Mouse (Mus musculus) hindbrain, embryonic 10.5 days (tissue): Measurements from ENCODE around the gene Enthd1. TPM values are rescaled to one million over a fixed set of nuclear protein-coding genes. Genes with fewer than 3 reads are reported as not detected.

Experiments
- DNase-seq: peaks from one replicate; pipeline ENCODE4 v3.0.0-alpha.2; 2017; ENCODE audit warnings: low spot score
- H3K27ac ChIP-seq: fragments of 300-500 bp; sonication (generic); 2 replicates; pipeline ENCODE4 v1.5.1; 2016; ENCODE audit warnings: mild to moderate bottlenecking, moderate library complexity
- H3K27me3 ChIP-seq: fragments of 300-500 bp; sonication (generic); 2 replicates; pipeline ENCODE4 v1.6.1; 2016; ENCODE audit warnings: mild to moderate bottlenecking; ENCODE audit not compliant: poor library complexity, insufficient read depth, severe bottlenecking
- H3K36me3 ChIP-seq: fragments of 300-500 bp; sonication (generic); 2 replicates; pipeline ENCODE4 v1.6.1; 2016; ENCODE audit warnings: mild to moderate bottlenecking, moderate library complexity
- H3K4me1 ChIP-seq: fragments of 300-500 bp; sonication (generic); replicated peaks from 2 replicates; pipeline ENCODE4 v1.6.1; 2016; ENCODE audit warnings: mild to moderate bottlenecking
- H3K4me3 ChIP-seq: fragments of 300-500 bp; sonication (generic); 2 replicates; pipeline ENCODE4 v1.5.1; 2016; ENCODE audit warnings: mild to moderate bottlenecking, moderate library complexity
- H3K9me3 ChIP-seq: fragments of 300-500 bp; sonication (generic); 2 replicates; pipeline ENCODE4 v1.6.1; 2016; ENCODE audit warnings: mild to moderate bottlenecking, moderate library complexity
- WGBS: fragments of 180-500 bp; shearing (Covaris S2); methylation state at CpG from one replicate; pipeline ENCODE4 v1.1.7; 2016; 5-methylcytosine and 5-hydroxymethylcytosine counted together
- polyA plus RNA-seq: library from polyadenylated mRNA; unstranded; fragments of >200 nt; fragmentation: Nextera tagmentation; extraction: Ambion mirVana; gene quantifications from 2 replicates; pipeline ENCODE4 v1.2.1, GENCODE M21; 2016

The Enthd1 gene
- polyA plus RNA-seq, 1 experiment from 2014 or later: not detected

DNA sequence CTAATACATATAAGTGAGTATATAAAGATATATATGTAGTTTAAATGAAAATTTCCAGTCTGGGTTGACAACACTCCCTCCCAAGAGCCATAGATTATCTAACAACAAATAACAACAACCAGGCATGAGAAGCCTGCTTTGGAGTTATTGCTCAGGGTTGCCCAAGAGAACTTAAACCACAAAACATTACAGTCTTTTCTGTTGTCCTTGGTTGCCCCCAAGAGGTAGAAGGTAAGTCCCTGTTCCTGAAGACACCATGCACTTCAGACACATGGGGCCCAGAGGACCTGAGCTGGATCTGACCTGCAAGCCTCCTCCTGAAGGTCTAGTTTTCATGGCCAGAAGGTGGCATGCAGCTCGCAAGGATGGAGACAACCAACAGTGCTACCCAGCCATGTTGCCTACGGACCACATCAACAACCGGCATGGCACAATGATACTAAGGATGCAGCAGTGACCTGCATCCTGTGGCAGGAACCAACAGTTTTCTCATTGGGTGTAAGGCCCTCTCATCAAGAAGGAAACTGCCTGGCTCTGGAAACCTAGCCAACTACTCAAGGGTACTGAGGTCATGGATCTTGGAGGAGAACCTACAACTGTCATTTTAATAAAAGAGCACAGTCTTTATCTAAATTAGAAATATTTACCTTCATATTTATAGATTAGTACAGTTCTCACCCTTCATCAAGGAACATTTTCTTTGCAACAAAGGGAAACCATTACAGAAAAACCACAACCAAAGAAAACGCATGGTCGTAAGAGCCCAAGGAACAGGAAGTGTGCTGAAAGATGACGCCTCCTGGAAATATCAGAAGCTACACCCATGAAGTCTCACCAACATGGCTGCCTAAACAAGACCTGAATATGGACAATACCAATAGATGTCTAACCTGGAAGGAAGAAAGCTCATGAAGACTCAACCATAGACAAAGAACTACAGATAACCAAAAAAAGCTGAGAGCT lies 9.8 kb downstream of the Enthd1 start:
- DNase-seq: no peak
- Histone ChIP-seq H3K4me1 (peaks cover 7% of the 10 kb centered on the region; the same call in 1 of the 2 replicates), H3K27ac (no peak overlapping the region), H3K27me3 (no peaks in the 10 kb centered on the region), H3K4me3 (no peak overlapping the region), H3K36me3 (no peaks in the 10 kb centered on the region), H3K9me3 (no peaks in the 10 kb centered on the region)
- 94% methylated on average over 6 of the region's 6 CpGs for WGBS

DNA sequence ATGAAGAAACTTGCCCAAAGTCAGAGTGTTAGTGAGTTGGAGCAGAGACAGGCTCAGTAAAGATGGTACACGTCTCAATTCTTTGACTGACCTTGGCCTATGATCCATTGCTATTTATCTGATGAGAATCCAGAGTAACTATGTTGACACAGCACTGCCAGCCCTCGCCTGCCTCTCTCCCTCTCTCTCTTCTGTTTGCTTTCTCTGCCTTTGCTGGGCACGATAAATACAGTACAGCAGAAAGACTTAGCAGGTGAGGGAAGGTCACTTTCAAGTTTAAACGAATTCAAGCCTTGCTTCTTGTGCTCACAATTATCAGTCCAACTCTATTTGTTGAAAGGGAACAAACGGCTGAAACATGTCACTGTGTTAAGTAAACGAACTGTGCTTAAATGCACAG lies 19.5 kb downstream of the Enthd1 start:
- no peaks in the 10 kb centered on the region for H3K4me1 ChIP-seq
- no peaks in the 10 kb centered on the region for H3K27me3 ChIP-seq
- whole genome bisulfite sequencing: 76% methylated on average over 6 of the region's 6 CpGs

DNA sequence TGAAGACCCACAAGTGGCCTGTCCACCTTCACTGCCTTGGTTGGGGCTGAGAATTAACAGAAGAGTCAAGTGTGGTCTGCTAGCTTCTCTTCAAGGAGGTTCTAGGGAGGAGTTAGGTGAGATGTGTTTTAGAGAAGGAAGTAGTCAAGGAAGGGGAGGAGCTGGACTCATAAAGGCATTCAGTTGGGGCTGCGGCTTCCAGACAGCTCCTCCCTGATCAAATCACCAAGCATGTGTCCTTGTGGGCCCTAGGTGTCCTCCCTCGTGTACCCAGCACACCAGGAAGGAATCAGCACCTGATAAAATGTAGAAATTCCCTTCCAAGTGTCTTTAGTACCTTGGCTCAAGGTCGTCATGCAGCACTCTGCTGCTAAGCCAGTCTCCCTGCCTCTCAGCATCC lies 20.8 kb downstream of the Enthd1 start:
- Histone ChIP-seq H3K4me1 (no peaks in the 10 kb centered on the region), H3K27ac (no peak overlapping the region), H3K4me3 (no peak overlapping the region), H3K36me3 (no peaks in the 10 kb centered on the region), H3K27me3 (no peaks in the 10 kb centered on the region; the same call in 1 of the 2 replicates), H3K9me3 (no peaks in the 10 kb centered on the region)
- DNase-seq: no peak
- 59% methylated on average over 3 of the region's 3 CpGs for WGBS

More for the DNA sequence above, 19.5 kb downstream of the Enthd1 start:
- Histone ChIP-seq H3K4me3 (no peak overlapping the region), H3K36me3 (no peaks in the 10 kb centered on the region), H3K27ac (no peak overlapping the region), H3K9me3 (no peaks in the 10 kb centered on the region)
- DNase-seq: no peak

DNA sequence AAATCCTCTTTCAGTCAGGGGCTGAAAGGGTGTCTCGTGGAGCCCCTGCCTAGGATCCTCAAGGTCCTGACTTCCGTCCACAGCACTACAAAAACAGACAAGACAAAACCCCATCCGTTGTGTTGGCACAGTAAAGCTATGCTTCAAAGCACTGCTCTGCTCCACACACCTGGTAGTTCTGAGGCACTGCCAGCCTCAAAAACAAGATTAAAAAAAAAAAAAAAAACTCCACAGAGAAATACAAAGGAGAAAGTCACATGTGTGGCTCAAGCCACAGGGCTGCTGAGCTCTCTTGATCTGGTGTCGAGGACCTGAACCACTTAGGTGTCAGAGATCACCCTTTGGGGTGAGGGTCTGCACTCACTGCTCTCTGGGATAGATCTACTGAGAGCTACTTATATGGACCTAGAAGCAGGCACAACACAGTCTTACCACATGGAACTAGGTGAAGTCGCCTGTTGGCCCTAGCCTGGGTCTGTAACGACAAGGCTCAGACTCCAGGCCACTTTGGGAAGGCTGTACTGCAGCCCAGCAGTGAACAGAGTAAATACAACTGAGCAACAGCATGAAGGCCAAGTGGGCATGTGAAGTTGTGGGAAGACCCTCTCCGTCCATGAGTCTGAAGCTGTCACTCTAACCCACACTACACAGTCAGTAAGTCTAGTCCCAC lies 26.1 kb downstream of the Enthd1 start:
- WGBS: 88% methylated on average over 7 of the region's 7 CpGs
- H3K4me3 ChIP-seq: no peak overlapping the region
- no peak overlapping the region for H3K27ac ChIP-seq
- DNase-seq: no peak
- peaks cover 3% of the 10 kb centered on the region; the same call in 1 of the 2 replicates for H3K27me3 ChIP-seq
- no peaks in the 10 kb centered on the region for H3K36me3 ChIP-seq
- no peaks in the 10 kb centered on the region for H3K9me3 ChIP-seq
- H3K4me1 ChIP-seq: 0 out of 2 replicates have a peak, but pooled peaks cover 2% of the 10 kb centered on the region

DNA sequence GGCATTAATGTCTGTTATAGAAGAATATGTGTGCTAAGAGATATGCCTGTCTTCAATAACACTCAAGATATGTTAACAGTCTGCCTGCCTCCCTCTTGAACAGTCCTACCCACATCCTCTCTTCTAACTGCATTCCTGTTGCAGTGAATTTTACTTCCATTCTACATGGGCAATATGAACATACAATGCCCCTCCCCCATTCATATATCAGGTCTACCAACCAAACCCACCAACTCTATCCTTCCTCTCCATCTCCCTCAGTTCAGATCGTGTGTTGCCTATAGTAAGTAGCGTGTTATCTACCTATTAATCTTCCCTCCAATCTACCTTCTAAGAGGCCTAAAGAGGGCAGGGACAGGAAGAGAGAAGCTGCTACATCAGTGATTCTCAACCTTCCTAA lies 26.9 kb downstream of the Enthd1 start:
- Histone ChIP-seq H3K27me3 (peaks cover 3% of the 10 kb centered on the region; the same call in 1 of the 2 replicates), H3K4me3 (no peak overlapping the region), H3K4me1 (0 out of 2 replicates have a peak, but pooled peaks cover 2% of the 10 kb centered on the region), H3K36me3 (no peaks in the 10 kb centered on the region), H3K27ac (no peak overlapping the region), H3K9me3 (no peaks in the 10 kb centered on the region)
- WGBS: 90% methylated on average over 2 of the region's 2 CpGs
- DNase-seq: no peak

DNA sequence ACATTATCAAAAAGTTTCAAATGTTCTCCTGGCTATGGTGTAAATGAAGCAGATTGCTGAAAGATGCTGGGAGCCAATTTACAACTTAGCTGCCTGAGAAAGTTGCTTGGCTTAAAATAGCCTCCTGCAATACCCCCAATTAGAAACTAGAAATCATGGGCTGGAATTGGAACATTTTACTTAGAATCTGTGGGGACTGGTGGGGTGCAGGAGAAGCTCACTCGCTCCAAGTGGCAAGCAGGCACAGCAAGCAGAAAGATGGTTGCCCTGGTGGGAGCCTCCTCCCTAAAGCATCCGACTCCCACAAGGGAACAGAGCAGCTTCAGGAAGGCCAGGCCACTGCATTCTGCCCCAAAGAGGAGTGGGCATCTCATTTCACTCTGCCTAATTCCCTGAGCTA lies 28.9 kb downstream of the Enthd1 start:
- H3K27ac ChIP-seq: no peak overlapping the region
- H3K9me3 ChIP-seq: no peaks in the 10 kb centered on the region
- WGBS: 71% methylated on average over 2 of the region's 2 CpGs
- H3K4me1 ChIP-seq: 0 out of 2 replicates have a peak, but pooled peaks cover 2% of the 10 kb centered on the region
- H3K4me3 ChIP-seq: no peak overlapping the region
- H3K27me3 ChIP-seq: peaks cover 5% of the 10 kb centered on the region; the same call in 1 of the 2 replicates
- no peak for DNase-seq
- no peaks in the 10 kb centered on the region for H3K36me3 ChIP-seq

DNA sequence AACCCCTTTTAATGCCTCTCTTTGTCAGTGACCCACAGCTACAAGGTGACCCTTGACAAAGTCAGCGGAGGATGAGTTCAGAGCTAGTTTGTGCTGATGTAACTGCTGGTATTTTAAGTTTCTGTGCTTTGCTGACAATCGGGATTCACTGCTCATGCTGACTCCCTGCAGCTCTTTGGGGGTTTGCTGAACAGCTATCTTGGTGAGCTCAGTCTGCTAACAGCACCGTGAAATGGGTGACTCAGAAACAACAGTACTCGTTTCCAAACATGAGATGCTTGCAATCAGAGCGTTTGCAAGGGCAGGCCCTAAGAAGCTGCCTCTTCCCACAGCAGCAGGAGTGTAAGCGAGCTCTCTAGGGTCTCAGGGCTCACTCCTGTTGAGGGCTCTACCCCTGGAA lies 31.7 kb downstream of the Enthd1 start:
- Histone ChIP-seq H3K36me3 (no peaks in the 10 kb centered on the region), H3K27ac (no peak overlapping the region), H3K4me1 (peaks cover 10% of the 10 kb centered on the region), H3K27me3 (peaks cover 13% of the 10 kb centered on the region; the same call in 1 of the 2 replicates), H3K4me3 (no peak overlapping the region), H3K9me3 (no peaks in the 10 kb centered on the region)
- WGBS: 57% methylated on average over 6 of the region's 6 CpGs
- DNase-seq: no peak

DNA sequence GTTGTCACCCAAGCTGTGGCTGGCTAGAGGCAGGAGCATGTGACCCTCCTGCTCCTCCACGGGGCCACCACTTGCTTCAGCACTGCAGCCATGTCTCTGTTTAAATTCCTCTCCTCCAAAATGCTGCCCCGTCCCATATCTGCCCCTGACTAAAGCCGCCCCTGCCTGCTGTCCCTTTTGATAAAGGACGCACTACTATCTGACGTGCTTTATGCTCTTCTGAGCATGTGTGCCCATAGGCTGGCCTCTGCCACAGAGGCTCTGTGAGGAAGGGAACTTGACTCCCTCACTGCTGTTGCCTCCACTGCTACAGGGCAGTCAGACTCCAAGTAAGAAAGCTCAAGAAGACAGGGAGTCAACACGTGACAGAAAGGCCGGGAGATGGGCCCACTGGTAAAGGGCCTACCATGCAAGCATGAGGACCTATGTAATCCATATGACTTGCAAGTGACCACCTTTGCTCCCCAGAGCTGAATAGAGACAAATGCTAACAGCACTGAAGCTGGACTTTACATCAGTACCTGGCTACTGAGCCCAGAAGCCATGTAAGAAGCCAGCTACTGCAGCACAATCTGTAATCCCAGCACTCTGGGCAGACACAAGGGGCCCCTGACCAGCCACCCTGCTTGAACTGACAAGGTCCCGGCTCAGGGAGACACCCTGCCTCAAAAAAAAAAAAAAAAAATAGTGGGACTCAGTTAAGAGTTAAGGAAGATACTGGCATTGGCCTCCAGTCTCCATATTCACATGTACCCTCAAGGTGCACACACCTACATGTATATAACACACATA lies 32.5 kb downstream of the Enthd1 start:
- WGBS: 77% methylated on average over 8 of the region's 8 CpGs
- no peaks in the 10 kb centered on the region for H3K36me3 ChIP-seq
- no peaks in the 10 kb centered on the region for H3K9me3 ChIP-seq
- no peak for DNase-seq
- no peak overlapping the region for H3K4me3 ChIP-seq
- no peak overlapping the region for H3K27ac ChIP-seq
- H3K4me1 ChIP-seq: peaks cover 10% of the 10 kb centered on the region
- H3K27me3 ChIP-seq: peaks cover 13% of the 10 kb centered on the region; the same call in 1 of the 2 replicates

DNA sequence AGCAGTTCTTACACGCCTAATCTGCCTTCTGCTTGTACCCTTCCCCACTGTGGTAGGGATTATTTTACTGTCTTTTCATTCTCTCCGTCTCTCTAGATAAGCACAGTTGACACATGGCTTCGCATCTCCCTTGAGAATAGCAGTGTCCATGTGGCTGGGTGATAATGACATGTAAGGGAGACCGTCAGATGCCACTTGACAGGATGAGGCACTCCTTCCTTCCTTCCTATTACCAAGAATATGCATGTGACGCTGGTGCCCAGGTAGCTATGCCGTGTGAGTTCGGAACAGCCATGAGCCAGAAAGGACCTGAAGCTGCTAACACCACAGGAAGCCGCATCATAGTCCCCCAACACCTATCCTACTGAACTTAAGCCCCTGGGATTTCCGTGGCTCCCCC lies 33.9 kb downstream of the Enthd1 start:
- Histone ChIP-seq H3K4me1 (peaks cover 8% of the 10 kb centered on the region), H3K27me3 (peaks cover 10% of the 10 kb centered on the region; the same call in 1 of the 2 replicates), H3K9me3 (no peaks in the 10 kb centered on the region), H3K4me3 (no peak overlapping the region), H3K36me3 (no peaks in the 10 kb centered on the region), H3K27ac (no peak overlapping the region)
- 85% methylated on average over 9 of the region's 9 CpGs for WGBS
- no peak for DNase-seq

DNA sequence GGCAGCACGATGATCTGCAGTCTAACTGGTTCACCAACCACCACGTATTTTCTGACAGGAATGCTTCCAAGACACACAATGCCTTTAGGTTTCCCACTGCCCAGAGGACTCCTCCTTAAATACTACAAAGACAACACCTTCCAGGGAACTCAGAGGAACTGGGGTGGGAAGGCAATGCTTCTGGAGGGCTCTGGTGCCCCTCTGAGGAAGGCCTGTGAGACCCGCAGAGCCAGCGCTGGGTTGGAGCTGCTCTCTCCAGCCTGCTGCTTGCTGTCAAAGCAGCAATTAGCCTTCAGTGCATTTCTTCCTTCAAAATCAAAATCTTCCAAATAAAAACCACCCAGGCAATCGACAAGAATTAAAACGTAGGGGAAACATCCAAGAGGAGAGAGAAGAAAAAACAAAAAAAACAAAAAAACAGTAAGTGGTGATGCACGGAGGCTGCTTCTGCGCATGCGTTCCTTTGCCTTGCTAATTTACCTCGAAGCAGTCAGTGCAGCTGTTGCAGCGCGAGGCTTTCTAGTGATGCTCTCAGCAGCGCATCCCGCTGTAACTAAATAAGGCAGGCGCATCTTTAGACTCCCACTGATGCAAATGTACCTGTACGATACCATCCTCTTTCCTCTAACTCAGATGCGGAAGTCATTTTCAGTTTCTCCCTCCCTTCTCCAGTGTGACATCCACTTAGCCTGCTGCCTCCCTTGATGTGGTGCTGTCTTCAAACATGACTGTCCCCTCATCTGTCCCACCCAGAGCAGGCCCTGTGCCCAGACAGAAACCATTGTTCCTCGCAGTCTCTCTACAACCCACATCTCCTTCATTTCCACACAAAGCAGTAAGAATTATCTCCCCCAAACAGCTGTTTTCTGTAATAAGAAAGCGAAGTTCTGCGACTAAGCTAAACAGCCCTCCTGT lies 34.7 kb downstream of the Enthd1 start:
- no peaks in the 10 kb centered on the region for H3K36me3 ChIP-seq
- peak; percentile 25 for DNase-seq
- H3K27ac ChIP-seq: peak overlapping the region; percentile 56; the same call in 1 of the 2 replicates
- peaks cover 8% of the 10 kb centered on the region for H3K4me1 ChIP-seq
- H3K4me3 ChIP-seq: no peak overlapping the region
- peaks cover 10% of the 10 kb centered on the region; the same call in 1 of the 2 replicates for H3K27me3 ChIP-seq
- 39% methylated on average over 20 of the region's 20 CpGs for WGBS
- H3K9me3 ChIP-seq: no peaks in the 10 kb centered on the region

DNA sequence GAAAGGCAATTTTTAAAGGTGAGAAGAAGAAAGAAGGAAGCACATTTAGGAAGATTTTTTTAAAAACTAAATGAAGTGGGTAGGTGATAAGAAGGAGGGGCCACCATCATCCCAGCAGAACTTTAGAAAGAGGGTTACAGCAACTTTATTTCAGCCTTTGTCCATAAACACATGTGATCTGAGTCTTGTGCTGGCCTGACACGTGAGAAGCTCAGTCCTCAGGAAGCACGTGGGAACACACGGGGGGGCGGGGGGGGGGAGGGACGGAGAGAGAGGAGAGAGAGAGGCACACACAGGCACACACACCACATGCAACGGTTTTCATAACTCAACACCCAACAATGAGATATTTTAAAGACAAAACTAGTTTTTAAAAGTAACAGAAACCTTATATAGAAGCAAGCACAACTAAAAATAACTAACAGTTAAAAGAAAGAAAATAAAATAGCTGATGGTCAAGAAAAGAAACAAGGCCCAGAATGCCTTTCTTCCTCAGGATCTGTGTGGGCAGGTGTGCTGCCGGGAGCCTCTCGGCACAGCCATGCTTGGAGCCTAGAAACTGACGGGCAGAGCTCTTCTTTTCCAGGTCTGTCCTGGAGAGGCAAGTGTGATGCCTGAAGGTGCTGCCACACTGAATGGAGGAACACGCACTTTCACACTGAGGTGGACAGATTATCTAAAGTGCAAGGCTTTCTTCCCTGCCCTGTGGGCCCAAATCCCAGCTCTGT lies 43.1 kb downstream of the Enthd1 start:
- H3K9me3 ChIP-seq: no peaks in the 10 kb centered on the region
- no peaks in the 10 kb centered on the region for H3K36me3 ChIP-seq
- peaks cover 9% of the 10 kb centered on the region for H3K4me1 ChIP-seq
- DNase-seq: peak; percentile 13
- no peak overlapping the region for H3K4me3 ChIP-seq
- H3K27me3 ChIP-seq: no peaks in the 10 kb centered on the region
- WGBS: 52% methylated on average over 10 of the region's 10 CpGs
- peak overlapping the region; percentile 9; the same call in 1 of the 2 replicates for H3K27ac ChIP-seq
